Mouse (Mus musculus): ENCODE data around the gene Phlpp1.

Phlpp1 gene

GRCm38 (mm10) chr1:106171241-106172220 lies at the start of gene Phlpp1:
Gene Phlpp1, plus strand, starts transcription at chr1:106171752.
- peak; percentile 99 for DNase-seq

GRCm38 (mm10) chr1:106126601-106127000 lies 45.0 kb upstream of the Phlpp1 start:
- DNase-seq: no peak

- no peak for DNase-seq
These were observed 39.7 kb upstream of the Phlpp1 start for GRCm38 (mm10) chr1:106131697-106132349.

GRCm38 (mm10) chr1:106132350-106132700 lies 39.2 kb upstream of the Phlpp1 start:
- no peak for DNase-seq

- DNase-seq: no peak
These were observed 32.9 kb upstream of the Phlpp1 start for GRCm38 (mm10) chr1:106138691-106139090.

- DNase-seq: no peak
These were observed 32.4 kb upstream of the Phlpp1 start for GRCm38 (mm10) chr1:106139137-106139536.

- DNase-seq: no peak
These were observed 29.5 kb upstream of the Phlpp1 start for GRCm38 (mm10) chr1:106142010-106142409.

GRCm38 (mm10) chr1:106144534-106144933 lies 27.0 kb upstream of the Phlpp1 start:
- DNase-seq: no peak

GRCm38 (mm10) chr1:106145055-106145454 lies 26.5 kb upstream of the Phlpp1 start:
- no peak for DNase-seq

- no peak for DNase-seq
These were observed 25.9 kb upstream of the Phlpp1 start for GRCm38 (mm10) chr1:106145565-106146190.

- no peak for DNase-seq
These were observed 22.9 kb upstream of the Phlpp1 start for GRCm38 (mm10) chr1:106148386-106149380.

- DNase-seq: peak; percentile 79
These were observed 19.7 kb upstream of the Phlpp1 start for GRCm38 (mm10) chr1:106151846-106152245.

- no peak for DNase-seq
These were observed 18.8 kb upstream of the Phlpp1 start for GRCm38 (mm10) chr1:106152742-106153141.

GRCm38 (mm10) chr1:106154590-106154989 lies 17.0 kb upstream of the Phlpp1 start:
- DNase-seq: no peak

GRCm38 (mm10) chr1:106155087-106155567 lies 16.4 kb upstream of the Phlpp1 start:
- no peak for DNase-seq

- no peak for DNase-seq
These were observed 15.8 kb upstream of the Phlpp1 start for GRCm38 (mm10) chr1:106155702-106156101.

GRCm38 (mm10) chr1:106157961-106158515 lies 13.5 kb upstream of the Phlpp1 start:
- no peak for DNase-seq

GRCm38 (mm10) chr1:106159667-106160066 lies 11.9 kb upstream of the Phlpp1 start:
- no peak for DNase-seq

- no peak for DNase-seq
These were observed 10.6 kb upstream of the Phlpp1 start for GRCm38 (mm10) chr1:106160916-106161315.

GRCm38 (mm10) chr1:106162581-106162980 lies 9.0 kb upstream of the Phlpp1 start:
- DNase-seq: no peak

GRCm38 (mm10) chr1:106163401-106163800 lies 8.2 kb upstream of the Phlpp1 start:
- no peak for DNase-seq

GRCm38 (mm10) chr1:106164111-106164510 lies 7.4 kb upstream of the Phlpp1 start:
- DNase-seq: no peak

All from thymus, postnatal 25 days (tissue).